Mouse (Mus musculus): ENCODE measurements around the gene Med6.
A peak's percentile ranks its signal among the peaks of the same experiment; 100 is the strongest.
"Not testable (repeated sequence)": the region's sequence is repeated elsewhere in the genome, so short reads cannot be mapped to it uniquely, and the experiment has no call there.

Med6 gene

GRCm38 (mm10) chr12:81564173-81564572 is 30.6 kb downstream of the Med6 start:
- DNase-seq (ENCODE audit: low spot score in 2 of 2), result no peak

DNA sequence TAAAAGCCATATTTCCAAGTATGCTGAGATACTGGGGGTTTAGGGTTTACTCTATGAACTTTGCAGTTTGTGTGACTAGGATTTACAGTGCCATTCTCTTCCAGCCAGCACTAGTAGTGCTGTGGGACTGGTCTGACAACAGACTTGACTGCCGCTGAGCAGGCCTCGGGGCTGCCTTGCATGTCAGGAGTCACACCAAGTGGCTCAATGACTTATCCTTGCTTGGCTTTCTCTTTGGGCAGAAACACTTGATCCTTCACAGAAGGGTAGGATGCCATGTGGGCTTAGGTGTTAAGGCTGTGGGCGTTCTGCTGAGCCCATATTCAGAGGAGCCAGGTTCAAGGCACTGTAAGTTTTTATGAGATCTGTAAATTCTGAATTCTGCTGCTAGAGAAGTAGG is 45.5 kb downstream of the Med6 start:
- no peak for DNase-seq (ENCODE audit: low spot score in 2 of 2)

DNA sequence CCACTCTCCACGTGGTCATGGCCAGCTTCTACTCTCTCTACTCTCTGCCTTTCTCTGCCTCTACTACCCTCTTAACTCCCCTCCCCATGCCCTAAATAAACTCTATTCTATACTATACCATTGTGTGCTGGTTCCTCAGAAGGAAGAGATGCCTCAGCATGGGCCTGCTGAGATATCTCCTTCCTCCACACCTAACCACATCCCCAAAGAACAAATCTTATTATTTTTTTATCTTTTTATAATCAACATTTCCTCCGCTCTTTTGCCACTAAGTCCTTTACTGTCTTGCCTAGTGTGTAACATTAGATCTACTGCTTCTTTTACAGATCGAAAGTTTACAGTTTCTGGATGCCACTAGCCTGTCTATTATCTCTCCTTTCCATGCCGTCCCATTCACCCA is 47.6 kb downstream of the Med6 start:
- no peak for DNase-seq (ENCODE audit: low spot score in 2 of 2)

- DNase-seq (ENCODE audit: low spot score in 2 of 2), result no peak
Measured at GRCm38 (mm10) chr12:81533029-81533419, 61.8 kb downstream of the Med6 start.

DNA sequence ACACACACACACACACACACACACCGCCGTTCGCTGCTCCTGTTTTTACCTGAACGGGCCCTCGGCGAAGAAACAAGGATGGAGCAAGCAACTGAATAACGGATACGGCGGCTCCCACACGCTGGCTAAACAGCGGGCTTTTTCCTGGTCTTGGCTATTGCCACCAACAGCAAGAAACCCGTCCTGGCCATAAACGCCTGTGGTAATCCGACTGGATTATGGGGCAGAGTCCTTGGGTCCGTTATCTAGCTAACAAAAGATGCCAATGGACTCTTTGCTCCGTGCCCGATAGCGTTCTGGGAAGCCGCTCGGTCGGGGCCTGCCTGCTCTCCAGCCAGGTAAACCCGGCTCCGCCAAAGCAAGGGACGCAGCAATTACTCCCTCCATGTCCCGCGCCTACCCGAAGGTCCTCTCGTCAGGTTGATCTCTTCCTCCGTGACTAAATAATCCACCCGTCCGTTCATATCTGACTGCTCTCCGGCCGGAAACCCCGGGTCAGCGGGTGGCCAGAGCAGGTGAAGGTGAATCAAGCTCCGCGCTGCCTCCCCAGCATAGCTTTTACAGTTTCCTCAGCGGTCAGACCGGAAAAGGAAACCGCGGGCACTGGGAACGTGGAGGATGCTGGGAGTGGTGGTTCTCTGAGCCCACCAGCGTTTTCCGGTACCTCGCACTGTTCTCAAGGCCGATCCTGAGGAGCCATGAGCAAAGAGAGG is 62.3 kb downstream of the Med6 start, which contains the start of the genes Gm20498 and Synj2bp:
TSS of gene Gm20498 (minus strand) at position 590 of the 713 bp plus-strand sequence.
TSS of gene Synj2bp (minus strand) at position 596 of the 713 bp plus-strand sequence.
- DNase-seq (ENCODE audit: low spot score in 2 of 2), result peak; percentile 72 to 85

DNA sequence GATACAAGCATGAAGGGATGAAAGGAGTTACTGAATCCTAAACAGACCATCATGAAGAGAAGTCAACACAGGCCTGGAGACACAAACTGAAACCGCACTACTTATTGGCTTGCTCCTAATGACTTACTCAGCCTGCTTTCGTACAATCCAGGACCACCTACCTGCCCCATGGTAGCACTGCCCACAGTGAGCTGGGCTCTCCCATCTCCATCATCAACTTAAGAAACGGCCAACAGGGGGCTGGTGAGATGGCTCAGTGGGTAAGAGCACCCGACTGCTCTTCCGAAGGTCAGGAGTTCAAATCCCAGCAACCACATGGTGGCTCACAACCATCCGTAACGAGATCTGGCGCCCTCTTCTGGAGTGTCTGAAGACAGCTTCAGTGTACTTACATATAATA is 64.2 kb downstream of the Med6 start:
- DNase-seq (ENCODE audit: low spot score in 2 of 2), result not testable (repeated sequence)

Measured in frontal cortex, postnatal 25 days (tissue).